Mouse (Mus musculus): ENCODE data around the gene Unc13d. TPM values are rescaled to one million over a fixed set of nuclear protein-coding genes. Genes with fewer than 3 reads are reported as not detected.
"Not testable (repeated sequence)": the region's sequence is repeated elsewhere in the genome, so short reads cannot be mapped to it uniquely, and the experiment has no call there.

Gene Unc13d
- polyA plus RNA-seq, 1 experiment, result 8.0 TPM

DNA sequence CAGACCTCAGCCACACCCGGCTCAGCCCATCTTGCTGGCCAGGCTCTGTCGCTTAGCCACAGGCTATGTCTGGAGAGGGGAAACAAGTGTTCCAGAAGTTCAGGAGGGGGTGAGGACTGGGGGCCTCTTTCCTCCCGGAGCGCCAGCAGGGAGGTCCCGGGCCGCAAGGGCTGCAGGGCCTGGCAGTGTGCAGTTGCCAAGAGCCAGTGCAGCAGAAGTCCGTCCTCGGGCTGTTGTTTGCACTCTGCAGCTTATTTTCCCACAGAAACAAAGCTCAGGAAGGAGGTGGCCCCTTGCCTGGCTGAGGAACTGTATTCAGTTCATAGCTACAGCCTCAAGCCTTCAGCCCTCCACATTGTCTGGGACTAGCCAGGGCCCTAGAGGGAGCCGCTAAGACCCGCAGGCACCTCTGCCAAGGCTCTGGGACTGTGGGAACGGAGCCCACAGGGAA lies 24.2 kb upstream of the Unc13d start:
- DNase-seq (ENCODE audit: low read depth, low spot score), result no peak
- 49% methylated on average over 11 of the region's 11 CpGs for WGBS

DNA sequence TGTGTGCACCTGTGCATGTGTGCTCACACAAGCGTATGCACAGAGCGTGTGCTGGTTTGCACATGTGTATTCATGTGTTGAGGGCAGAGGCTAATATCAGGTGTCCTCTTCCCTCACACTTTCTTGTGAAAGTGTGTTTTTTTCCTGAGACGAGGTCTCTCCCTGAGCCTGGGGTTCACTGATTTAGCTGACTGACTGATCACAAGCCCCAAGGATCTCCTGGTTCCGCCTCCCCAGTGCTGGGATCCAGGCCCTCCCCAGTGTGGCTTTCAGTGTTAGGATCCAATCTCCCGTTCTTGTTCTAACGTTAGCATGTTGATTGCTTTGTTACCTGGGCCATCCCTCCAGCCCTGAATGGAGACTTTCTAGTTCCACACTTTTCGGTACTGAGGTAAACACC lies 23.1 kb upstream of the Unc13d start:
- DNase-seq (ENCODE audit: low read depth, low spot score), result no peak
- WGBS, result 80% methylated on average over 7 of the region's 7 CpGs

GRCm38 (mm10) chr11:116100385-116100784 lies 22.6 kb upstream of the Unc13d start:
- 19% methylated on average over 6 of the region's 6 CpGs for WGBS

DNA sequence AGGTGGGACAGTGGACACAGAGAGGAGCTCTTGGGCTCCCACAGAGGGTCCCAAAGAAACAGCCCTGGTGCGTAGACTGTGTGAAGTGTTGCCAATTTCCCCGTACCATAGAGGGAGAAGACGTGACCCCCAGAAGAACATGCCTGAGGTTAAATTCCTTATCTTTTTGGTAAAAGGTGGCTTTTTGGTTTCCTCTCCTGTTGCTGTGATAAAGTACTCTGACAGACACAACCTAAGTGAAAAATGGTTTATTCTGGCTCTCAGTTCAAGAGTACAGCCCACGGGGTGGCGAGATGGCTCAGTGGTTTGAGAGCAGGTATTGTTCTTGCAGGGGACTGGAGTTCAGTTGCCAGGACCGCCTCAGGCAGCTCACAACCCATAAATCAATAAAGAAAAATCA lies 21.7 kb upstream of the Unc13d start:
- 86% methylated on average over 6 of the region's 6 CpGs for WGBS
- no peak for DNase-seq (ENCODE audit: low read depth, low spot score)

More at GRCm38 (mm10) chr11:116100385-116100784, 22.6 kb upstream of the Unc13d start:
- no peak for DNase-seq (ENCODE audit: low read depth, low spot score)

DNA sequence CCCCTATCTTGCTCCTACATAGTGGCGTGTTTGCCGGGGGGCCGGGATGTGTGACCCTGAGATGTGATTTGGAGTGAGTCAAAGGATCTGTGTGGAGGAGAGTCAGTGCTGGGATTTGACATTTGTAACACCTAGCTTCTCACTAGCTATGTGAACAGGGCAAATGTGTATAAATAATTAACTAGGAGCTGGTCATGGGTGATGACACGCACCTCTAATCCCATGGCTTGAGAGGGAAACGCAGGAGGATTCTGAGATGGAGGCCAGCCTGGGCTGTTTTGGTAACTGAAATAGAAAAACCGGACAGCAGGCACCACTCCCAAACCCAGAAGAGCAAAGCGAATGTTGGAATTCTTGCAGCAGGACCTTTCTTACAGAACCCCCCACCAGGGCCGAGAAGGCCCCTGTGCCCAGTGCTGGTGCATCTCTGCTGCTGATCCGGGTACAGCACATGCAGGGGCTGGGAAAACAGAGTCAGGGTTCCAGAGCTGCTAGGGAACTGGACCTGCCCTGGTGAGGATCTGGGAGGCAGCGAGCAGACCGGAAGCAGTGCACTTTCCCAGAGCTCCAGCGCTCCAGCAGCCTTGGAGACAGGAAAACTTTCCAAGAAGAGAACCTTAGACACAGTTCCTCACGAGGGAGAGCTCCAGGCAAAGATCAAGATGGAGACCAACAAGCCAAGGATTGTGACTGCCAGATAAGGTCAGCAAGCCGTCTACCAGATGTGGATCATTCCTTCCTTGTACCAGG lies 21.1 kb upstream of the Unc13d start:
- 63% methylated on average over 14 of the region's 14 CpGs for WGBS
- no peak for DNase-seq (ENCODE audit: low read depth, low spot score)

GRCm38 (mm10) chr11:116096213-116097108 lies 18.7 kb upstream of the Unc13d start:
- DNase-seq (ENCODE audit: low read depth, low spot score), result no peak
- WGBS, result 75% methylated on average over 5 of the region's 5 CpGs

DNA sequence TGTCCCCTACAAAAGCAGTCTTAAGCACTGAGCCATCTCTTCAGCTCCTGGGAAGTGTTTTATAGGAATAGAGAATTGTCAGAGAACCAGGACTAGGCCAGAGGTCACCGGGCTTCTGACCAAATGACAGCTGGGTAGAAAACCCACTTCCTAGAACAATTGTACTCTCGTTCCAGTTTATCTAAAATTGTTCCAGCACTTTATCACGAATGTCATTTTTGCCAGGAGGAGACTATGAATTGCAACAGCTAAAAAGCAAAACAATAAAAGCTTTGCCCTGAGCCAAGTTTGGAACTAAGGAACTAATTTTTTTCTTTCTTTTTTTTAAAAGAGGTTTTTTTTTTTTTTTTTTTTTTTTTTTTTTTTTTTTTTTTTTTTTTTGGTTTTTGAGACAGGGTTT lies 17.8 kb upstream of the Unc13d start:
- no peak for DNase-seq (ENCODE audit: low read depth, low spot score)
- WGBS, result 33% methylated on average over 3 of the region's 3 CpGs

DNA sequence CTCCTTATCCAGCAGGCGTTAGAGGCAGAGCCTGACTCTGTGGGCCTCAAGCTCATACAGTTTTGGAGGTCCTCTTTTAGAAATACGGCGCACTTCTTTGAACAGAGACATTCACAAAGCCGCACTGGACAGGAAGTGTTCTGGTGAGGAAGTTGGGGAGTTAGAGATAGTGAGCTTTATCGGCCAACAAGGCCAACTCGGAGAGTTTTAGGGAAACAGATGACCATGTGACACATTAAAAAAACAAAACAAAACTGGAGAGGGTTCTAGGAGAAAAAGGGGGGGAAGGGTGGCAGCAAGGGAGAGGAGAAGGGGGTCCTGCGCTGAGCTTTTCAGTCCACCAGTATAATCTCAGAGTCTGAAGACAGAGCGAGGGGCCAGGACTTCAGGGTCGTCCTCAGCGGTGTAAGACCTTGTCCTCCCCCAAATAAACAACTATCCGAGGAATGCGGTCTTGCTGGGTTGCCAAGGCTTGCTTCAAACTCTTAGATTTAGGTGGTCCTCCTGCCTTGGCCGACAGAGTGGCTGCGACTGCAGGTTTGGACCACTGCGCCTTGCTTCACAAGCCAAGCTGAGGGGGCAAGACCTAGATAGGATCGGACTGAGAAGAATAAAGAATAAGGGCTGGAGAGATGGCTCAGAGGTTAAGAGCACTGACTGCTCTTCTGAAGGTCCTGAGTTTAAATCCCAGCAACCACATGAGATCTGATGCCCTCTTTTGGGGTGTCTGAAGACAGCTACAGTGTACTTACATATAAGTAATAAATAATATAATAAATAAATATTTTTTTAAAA lies 16.2 kb upstream of the Unc13d start:
- no peak for DNase-seq (ENCODE audit: low read depth, low spot score)
- WGBS, result 56% methylated on average over 16 of the region's 16 CpGs

DNA sequence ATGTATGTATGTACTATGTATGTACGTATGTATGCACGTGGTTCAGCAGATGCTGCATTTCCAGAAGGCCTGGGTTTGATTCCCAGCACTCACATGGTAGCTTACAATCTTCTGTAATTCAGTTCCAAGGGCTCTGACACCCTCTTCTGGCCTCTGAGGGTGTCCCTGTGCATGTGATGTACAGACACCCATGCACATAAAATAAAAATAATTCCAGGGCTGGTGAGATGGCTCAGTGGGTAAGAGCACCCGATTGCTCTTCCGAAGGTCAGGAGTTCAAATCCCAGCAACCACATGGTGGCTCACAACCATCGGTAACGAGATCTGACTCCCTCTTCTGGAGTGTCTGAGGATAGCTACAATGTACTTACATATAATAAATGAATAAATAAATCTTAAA lies 15.2 kb upstream of the Unc13d start:
- 88% methylated on average over 6 of the region's 6 CpGs for WGBS

DNA sequence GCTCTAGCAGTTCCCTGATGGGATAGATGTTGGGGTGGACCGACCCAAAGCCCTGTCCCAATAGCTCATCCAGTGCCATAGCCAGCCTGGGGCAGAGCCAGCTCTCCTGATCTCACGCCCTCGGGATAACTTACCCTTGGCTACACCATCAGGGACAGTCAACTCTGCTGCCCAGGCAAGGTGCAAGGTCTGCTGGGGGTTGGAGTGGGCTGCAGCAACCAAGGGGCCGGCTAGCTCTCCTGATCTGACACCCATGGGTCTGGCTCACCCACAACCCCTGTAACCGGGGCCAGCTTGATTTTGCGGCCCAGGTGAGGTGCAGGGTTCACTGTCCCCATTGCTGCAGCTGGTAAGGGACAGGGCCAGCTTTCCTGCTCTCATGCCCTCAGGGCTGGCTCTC lies 13.8 kb upstream of the Unc13d start:
- WGBS, result 84% methylated on average over 6 of the region's 6 CpGs
- DNase-seq (ENCODE audit: low read depth, low spot score), result no peak

More for the DNA sequence above, 15.2 kb upstream of the Unc13d start:
- not testable (repeated sequence) for DNase-seq (ENCODE audit: low read depth, low spot score)

GRCm38 (mm10) chr11:116089545-116089944 lies 11.8 kb upstream of the Unc13d start:
- DNase-seq (ENCODE audit: low read depth, low spot score), result no peak
- WGBS, result 89% methylated on average over 6 of the region's 6 CpGs

DNA sequence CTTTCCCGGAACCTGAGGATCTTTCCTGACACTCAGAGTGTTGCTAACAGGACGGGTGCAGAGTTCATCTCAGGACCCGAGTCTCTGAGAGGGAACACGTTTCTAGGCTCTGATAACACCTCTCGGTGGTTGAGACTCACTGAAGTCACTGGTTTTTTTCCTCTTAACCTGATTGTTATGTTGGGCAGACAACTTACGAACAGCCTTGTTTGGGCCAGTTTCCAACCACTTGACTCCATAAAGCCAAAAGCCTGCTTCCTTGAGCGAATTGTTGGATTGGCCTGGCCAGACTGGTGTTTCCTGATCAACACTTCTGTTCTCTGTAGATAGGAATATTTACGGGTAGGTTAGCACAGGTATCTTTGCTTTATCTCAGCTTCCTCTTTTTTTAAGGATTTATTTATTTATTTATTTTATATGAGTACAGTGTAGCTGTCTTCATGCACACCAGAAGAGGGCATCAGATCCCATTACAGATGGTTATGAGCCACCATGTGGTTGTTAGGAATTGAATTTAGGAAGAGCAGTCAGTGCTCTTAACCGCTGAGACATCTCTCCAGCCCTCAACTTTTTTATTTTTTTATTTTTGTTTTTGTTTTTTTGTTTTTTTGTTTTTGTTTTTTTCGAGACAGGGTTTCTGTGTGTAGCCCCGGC lies 11.1 kb upstream of the Unc13d start:
- no peak for DNase-seq (ENCODE audit: low read depth, low spot score)
- WGBS, result 50% methylated on average over 11 of the region's 11 CpGs

GRCm38 (mm10) chr11:116088188-116088587 lies 10.4 kb upstream of the Unc13d start:
- no peak for DNase-seq (ENCODE audit: low read depth, low spot score)
- WGBS, result 50% methylated on average over 8 of the region's 8 CpGs

DNA sequence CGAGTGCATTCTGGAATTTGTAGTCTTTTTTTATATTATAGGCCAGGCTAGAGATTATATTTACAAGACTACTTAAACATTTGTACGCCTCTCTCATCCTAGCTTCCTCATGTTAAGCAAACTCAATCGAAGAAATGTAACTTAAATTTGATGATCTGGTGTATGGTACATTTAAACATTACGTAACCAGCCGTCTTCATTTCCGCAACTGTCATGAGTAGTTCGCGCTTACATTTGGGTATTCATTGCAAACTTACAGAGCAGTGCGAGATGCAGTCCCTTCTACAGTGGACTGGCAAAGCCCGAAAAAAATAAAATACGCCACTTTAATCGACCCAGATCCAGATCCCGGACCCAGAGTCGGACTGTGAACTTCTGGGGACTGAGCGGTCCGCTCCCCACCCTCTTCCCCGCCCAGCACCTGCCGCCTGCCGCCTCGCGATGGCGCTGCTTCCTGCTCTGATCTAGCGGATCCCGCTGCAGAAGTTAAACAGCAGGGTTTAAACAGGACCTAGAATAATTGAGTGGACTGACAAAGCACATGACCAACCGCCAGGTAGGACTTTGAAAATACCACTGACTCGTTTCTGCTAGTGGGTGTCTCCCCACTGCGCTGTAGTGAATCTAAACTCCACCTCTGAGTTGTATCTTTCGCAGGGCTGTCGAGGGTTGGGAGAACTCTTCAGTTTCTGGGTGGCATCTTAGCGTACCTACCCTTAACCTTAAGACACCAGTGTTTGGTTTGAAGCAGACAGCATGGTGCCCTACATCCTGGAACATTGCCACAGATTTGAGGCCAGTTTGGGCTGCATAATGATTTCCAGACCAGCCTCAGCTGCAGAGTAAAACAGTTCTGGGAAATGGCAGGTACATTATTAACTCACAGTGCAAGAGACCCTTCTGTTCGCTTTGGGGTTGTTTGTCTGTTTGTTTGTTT lies 9.7 kb upstream of the Unc13d start:
- no peak for DNase-seq (ENCODE audit: low read depth, low spot score)
- under 1% methylated on average over 31 of the region's 31 CpGs for WGBS

- DNase-seq (ENCODE audit: low read depth, low spot score), result peak; percentile 98
- WGBS, result 2% methylated on average over 39 of the region's 43 CpGs
These were observed 8.8 kb upstream of the Unc13d start, which contains the start of gene Wbp2 for GRCm38 (mm10) chr11:116086258-116087193. Gene Wbp2, minus strand, starts transcription at chr11:116086995.

GRCm38 (mm10) chr11:116084166-116084565 lies 6.4 kb upstream of the Unc13d start:
- no peak for DNase-seq (ENCODE audit: low read depth, low spot score)
- WGBS, result 53% methylated on average over 6 of the region's 6 CpGs

DNA sequence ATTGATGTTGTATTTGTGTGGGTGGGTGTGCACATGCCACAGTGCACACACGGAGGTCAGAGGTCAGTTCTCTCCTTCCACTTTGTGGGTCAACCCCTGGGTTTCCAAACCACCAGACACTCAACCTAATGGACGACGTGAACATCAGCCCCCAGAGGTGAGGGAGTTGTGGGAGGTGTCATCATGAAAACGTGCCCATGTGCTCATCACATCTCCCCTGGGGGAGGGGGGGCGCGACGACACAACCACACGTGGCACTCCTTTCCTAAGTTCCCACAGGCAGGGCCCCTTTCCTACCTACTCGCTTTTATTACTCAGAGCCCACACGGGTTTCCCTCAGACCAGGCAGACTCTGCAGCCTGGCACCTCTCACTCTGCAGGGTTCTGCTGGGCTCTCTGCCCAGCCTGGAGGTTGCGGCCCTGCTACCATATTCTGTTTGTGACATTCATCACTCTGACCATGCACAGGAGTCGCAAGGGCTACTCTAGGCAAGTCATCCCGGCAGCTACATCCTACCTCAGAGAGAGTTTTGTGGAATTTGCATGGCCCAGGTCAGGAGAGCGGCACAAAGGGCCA lies 5.4 kb upstream of the Unc13d start:
- no peak for DNase-seq (ENCODE audit: low read depth, low spot score)
- WGBS, result 87% methylated on average over 14 of the region's 14 CpGs

All from large intestine, adult 2 months (tissue).